Mouse (Mus musculus) lung, embryonic 14.5 days (tissue): ENCODE data around the gene Efcab7. TPM values are rescaled to one million over a fixed set of nuclear protein-coding genes. Genes with fewer than 3 reads are reported as not detected.

ENCODE experiments used
- ATAC-seq: fragments of 200-750 bp; cut with Nextera tagmentation; 2 replicates; pipeline ENCODE4 v1.8.0; 2017; ENCODE audit warnings: mild to moderate bottlenecking, moderate TSS enrichment, moderate library complexity; ENCODE audit not compliant: insufficient read depth
- DNase-seq: peaks from one replicate; pipeline ENCODE4 v3.0.0-alpha.2; 2015
- H3K27ac ChIP-seq: fragments of 300-500 bp; sonication (generic); 2 replicates; pipeline ENCODE4 v1.5.1; 2014; ENCODE audit warnings: low read depth, mild to moderate bottlenecking, moderate library complexity
- H3K27me3 ChIP-seq: fragments of 300-500 bp; sonication (generic); 2 replicates; pipeline ENCODE4 v1.6.1; 2014; ENCODE audit warnings: low read length, control low read depth; ENCODE audit not compliant: insufficient read depth
- H3K36me3 ChIP-seq: fragments of 300-500 bp; sonication (generic); 2 replicates; pipeline ENCODE4 v1.6.1; 2014; ENCODE audit warnings: control low read depth; ENCODE audit not compliant: insufficient read depth
- H3K4me1 ChIP-seq: fragments of 300-500 bp; sonication (generic); 2 replicates; pipeline ENCODE4 v1.6.1; 2014; ENCODE audit warnings: antibody characterized with exemption, control low read depth; ENCODE audit not compliant: insufficient read depth
- H3K4me2 ChIP-seq: fragments of 300-500 bp; sonication (generic); 2 replicates; pipeline ENCODE4 v1.6.1; 2014; ENCODE audit warnings: mild to moderate bottlenecking
- H3K4me3 ChIP-seq: fragments of 300-500 bp; sonication (generic); 2 replicates; pipeline ENCODE4 v1.5.1; 2014; ENCODE audit warnings: low read depth, low read length
- H3K9ac ChIP-seq: fragments of 300-500 bp; sonication (generic); 2 replicates; pipeline ENCODE4 v1.6.1; 2014
- H3K9me3 ChIP-seq: fragments of 300-500 bp; sonication (generic); 2 replicates; pipeline ENCODE4 v1.6.1; 2016; ENCODE audit warnings: low read depth, low read length, control low read depth
- CTCF ChIP-seq: IDR thresholded peaks from 2 replicates; pipeline ENCODE4 v1.5.1; 2016; ENCODE audit warnings: antibody characterized with exemption, low read depth
- WGBS: fragments of 180-500 bp; shearing (Covaris S2); extraction: QIAGEN DNeasy Blood & Tissue Kit; methylation state at CpG from one replicate; pipeline ENCODE4 v1.1.7; 2014; 5-methylcytosine and 5-hydroxymethylcytosine counted together
- polyA plus RNA-seq: library from polyadenylated mRNA; unstranded; fragments of >200 nt; fragmentation: Nextera tagmentation; extraction: Ambion mirVana; gene quantifications from 2 replicates; pipeline ENCODE4 v1.2.1, GENCODE M21; 2014

The Efcab7 gene
- polyA plus RNA-seq, 1 experiment from 2014 or later: 25.6 TPM

DNA sequence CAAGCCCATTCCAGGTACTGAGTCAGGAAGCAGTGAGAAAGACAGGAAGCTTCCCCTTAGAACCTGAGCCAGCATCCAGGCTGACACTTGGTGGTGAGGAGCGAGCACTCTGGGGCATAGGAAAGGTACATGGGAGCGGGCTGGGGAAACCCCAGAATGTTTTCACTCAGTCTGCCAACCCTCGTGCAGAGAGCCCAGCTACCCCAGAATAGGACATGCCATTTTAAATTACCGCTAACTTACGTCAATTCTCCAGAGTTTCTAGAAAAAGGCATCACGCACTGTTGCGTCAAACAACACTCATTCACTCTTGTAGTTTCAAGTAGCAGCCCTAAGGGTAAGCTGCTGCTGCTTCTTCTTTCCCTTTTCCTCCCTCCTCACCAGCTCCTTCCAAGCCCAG, 116.0 kb downstream of the Efcab7 start:
- Histone ChIP-seq H3K27me3 (no peaks in the 10 kb centered on the region), H3K4me1 (0 out of 2 replicates have a peak, but pooled peaks cover 2% of the 10 kb centered on the region), H3K27ac (no peak overlapping the region), H3K36me3 (no peaks in the 10 kb centered on the region), H3K9ac (no peak overlapping the region), H3K9me3 (no peaks in the 10 kb centered on the region), H3K4me3 (no peak overlapping the region), H3K4me2 (no peak overlapping the region)
- no peak for DNase-seq
- 71% methylated on average over 7 of the region's 7 CpGs for WGBS
- ATAC-seq: no peak
- no peak for TF ChIP-seq CTCF

DNA sequence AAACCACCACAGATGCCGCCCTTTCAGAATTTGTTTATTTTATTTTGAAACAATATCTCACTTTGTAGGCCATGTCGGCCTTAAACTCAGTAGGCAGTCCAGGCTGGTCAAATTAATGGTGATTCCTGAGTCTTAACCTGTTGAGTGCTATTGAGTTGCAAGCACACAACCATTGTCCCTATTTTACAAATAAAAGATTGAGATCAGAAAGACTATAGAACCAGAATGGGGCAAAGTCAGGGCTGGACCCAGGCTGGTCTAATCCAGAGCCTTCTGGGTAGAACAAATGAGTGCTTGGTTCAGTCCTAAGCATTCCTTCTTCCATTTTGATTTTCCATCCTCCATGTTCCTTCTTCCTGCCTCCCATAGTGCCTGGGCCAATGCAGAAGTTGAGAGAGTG, 117.5 kb downstream of the Efcab7 start:
- ATAC-seq (no peak), DNase-seq (no peak)
- TF ChIP-seq CTCF: no peak
- H3K4me1 ChIP-seq: no peaks in the 10 kb centered on the region
- no peak overlapping the region for H3K27ac ChIP-seq
- H3K4me2 ChIP-seq: no peak overlapping the region
- H3K9me3 ChIP-seq: no peaks in the 10 kb centered on the region
- 71% methylated on average over 2 of the region's 2 CpGs for WGBS
- no peaks in the 10 kb centered on the region for H3K36me3 ChIP-seq
- no peak overlapping the region for H3K9ac ChIP-seq
- no peaks in the 10 kb centered on the region for H3K27me3 ChIP-seq
- no peak overlapping the region for H3K4me3 ChIP-seq

DNA sequence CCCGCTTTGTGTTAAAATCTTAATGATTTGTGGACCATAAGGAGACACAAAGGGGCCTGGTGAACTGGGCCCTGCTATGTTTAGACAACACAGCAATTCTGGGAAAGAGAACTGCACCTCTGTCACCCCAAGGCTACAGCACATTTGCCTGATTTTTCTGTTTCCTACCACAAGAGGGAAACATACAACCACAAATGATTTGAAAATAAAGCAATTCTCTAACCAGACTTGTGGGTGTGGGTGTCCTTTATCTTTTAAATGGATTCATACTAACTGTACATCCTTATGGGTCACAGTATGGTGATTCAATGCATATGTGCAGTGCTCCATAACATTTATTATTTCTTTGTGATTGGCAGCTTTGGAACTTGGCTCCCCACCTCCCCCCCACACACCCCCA, 118.2 kb downstream of the Efcab7 start:
- Histone ChIP-seq H3K27me3 (no peaks in the 10 kb centered on the region), H3K4me2 (no peak overlapping the region), H3K4me1 (no peaks in the 10 kb centered on the region), H3K9me3 (no peaks in the 10 kb centered on the region), H3K4me3 (no peak overlapping the region), H3K9ac (no peak overlapping the region), H3K27ac (no peak overlapping the region), H3K36me3 (no peaks in the 10 kb centered on the region)
- peak; percentile 75 for DNase-seq
- 0 out of 2 replicates have a peak, but pooled peaks have one; percentile 31 for ATAC-seq
- WGBS: 56% methylated on average over 1 of the region's 1 CpGs
- peak; percentile 63 for TF ChIP-seq CTCF

DNA sequence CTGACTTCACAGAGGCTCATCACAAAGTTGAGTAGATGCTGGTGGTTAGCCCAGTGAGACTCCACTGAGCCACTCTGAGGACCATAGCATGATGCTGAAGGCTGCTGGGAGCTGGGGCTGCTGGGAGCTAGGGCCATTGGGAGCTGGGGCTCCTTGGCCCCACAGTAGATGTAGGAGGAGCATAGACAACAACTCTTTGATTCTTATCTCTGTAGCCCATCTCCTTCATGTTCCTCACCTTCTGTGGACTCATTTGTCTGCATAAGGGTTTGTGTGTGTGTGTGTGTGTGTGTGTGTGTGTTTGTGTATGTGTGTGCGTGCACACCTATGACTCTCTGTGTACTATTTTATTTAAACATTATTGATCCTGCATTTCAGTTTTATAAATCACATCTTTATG, 118.9 kb downstream of the Efcab7 start:
- no peak for DNase-seq
- H3K9me3 ChIP-seq: no peaks in the 10 kb centered on the region
- no peaks in the 10 kb centered on the region for H3K36me3 ChIP-seq
- ATAC-seq: no peak
- no peak overlapping the region for H3K4me3 ChIP-seq
- no peaks in the 10 kb centered on the region for H3K4me1 ChIP-seq
- H3K27me3 ChIP-seq: no peaks in the 10 kb centered on the region
- no peak overlapping the region for H3K4me2 ChIP-seq
- TF ChIP-seq CTCF: no peak
- H3K9ac ChIP-seq: no peak overlapping the region
- H3K27ac ChIP-seq: no peak overlapping the region
- 90% methylated on average over 1 of the region's 1 CpGs for WGBS

DNA sequence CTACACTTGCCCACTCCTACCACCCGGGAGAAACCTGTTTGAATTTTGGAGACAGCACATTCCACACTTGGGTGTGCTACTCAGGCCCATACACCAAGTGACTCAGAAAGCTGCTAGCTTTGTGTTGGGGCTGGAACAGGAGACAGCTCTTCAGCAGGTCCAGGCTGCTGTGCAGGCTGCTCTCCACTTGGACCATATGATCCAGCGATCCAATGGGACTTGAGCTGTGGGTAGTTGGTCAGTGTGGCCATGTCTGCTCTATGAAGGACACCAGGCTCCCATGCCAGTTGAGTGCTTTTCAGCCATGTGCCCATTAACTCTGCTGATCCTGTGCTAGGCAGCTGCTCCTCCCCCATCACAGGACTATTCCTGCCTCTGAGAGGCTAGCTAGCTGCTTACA, 124.9 kb downstream of the Efcab7 start:
- DNase-seq (no peak), ATAC-seq (no peak)
- Histone ChIP-seq H3K4me1 (no peaks in the 10 kb centered on the region), H3K27me3 (no peaks in the 10 kb centered on the region), H3K27ac (no peak overlapping the region), H3K9me3 (no peaks in the 10 kb centered on the region), H3K36me3 (no peaks in the 10 kb centered on the region), H3K4me3 (no peak overlapping the region), H3K4me2 (no peak overlapping the region), H3K9ac (no peak overlapping the region)
- no peak for TF ChIP-seq CTCF
- 66% methylated on average over 2 of the region's 2 CpGs for WGBS

DNA sequence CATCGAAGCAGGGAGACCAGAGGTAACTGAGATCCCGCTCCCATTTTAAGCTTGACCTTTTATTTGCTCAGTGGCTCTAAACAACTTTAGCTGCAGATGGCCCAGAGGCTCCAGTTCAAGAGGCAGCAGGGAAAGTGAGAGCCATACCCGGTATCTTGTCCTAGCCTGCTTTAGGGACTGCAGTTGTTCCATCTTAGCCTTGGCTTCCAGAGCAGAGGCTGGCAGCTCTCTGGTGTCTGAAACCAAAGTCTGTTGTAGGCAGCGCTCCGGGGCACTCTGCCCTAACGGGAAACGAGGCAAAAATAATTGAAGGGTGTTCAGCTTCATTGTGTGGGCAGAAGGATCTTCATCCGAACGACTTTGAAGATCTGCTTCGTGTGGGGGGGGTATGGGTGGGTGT, 126.4 kb downstream of the Efcab7 start:
- no peaks in the 10 kb centered on the region for H3K27me3 ChIP-seq
- H3K27ac ChIP-seq: no peak overlapping the region
- DNase-seq (no peak), ATAC-seq (no peak)
- 83% methylated on average over 10 of the region's 10 CpGs for WGBS
- no peak overlapping the region for H3K4me2 ChIP-seq
- H3K9ac ChIP-seq: no peak overlapping the region
- no peak overlapping the region for H3K4me3 ChIP-seq
- no peaks in the 10 kb centered on the region for H3K9me3 ChIP-seq
- no peaks in the 10 kb centered on the region for H3K4me1 ChIP-seq
- no peaks in the 10 kb centered on the region for H3K36me3 ChIP-seq
- no peak for TF ChIP-seq CTCF

DNA sequence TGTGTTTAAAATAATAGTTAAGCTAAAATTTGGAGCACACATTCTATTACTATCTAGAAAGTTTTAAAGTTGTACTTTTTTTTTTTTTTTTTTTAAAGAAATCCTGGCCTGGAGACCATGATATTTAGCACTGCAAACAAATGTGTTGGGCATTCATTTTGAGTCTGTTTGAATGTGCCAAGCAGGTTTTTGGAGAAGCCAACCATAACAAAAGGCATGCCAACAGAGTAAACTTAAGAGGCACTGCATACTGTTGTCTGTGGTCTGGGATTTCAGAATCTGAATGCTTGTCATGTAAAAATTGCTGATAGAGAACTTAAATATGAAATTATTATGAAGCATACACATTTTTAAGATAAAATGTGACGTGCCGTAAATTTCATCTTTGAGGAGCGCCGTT, 128.2 kb downstream of the Efcab7 start:
- H3K27ac ChIP-seq: no peak overlapping the region
- H3K9me3 ChIP-seq: no peaks in the 10 kb centered on the region
- H3K4me1 ChIP-seq: no peaks in the 10 kb centered on the region
- H3K4me2 ChIP-seq: no peak overlapping the region
- no peak for TF ChIP-seq CTCF
- no peak overlapping the region for H3K9ac ChIP-seq
- no peaks in the 10 kb centered on the region for H3K36me3 ChIP-seq
- no peak for DNase-seq
- no peaks in the 10 kb centered on the region for H3K27me3 ChIP-seq
- WGBS: 75% methylated on average over 4 of the region's 4 CpGs
- H3K4me3 ChIP-seq: no peak overlapping the region
- ATAC-seq: no peak
